Mouse (Mus musculus) liver, embryonic 14.5 days (tissue): Measurements from ENCODE around the gene Nwd1. TPM values are rescaled to one million over a fixed set of nuclear protein-coding genes. Genes with fewer than 3 reads are reported as not detected.
A peak's percentile ranks its signal among the peaks of the same experiment; 100 is the strongest.

Experiments
- ATAC-seq: fragments of 200-750 bp; cut with Nextera tagmentation; 2 replicates; pipeline ENCODE4 v1.8.0; 2017; ENCODE audit warnings: moderate number of reproducible peaks, mild to moderate bottlenecking, moderate library complexity; ENCODE audit not compliant: insufficient read depth
- DNase-seq, 3 experiments: peaks; one replicate each; pipeline ENCODE4 v3.0.0-alpha.2; 2012 to 2013; ENCODE audit warnings: low read depth in 3 of 3, low spot score in 3 of 3
- H3K27ac ChIP-seq: fragments of 300-500 bp; sonication (generic); 2 replicates; pipeline ENCODE4 v1.5.1; 2014; ENCODE audit warnings: moderate library complexity, mild to moderate bottlenecking, control low read depth, inconsistent platforms
- H3K27me3 ChIP-seq: fragments of 300-500 bp; sonication (generic); 2 replicates; pipeline ENCODE4 v1.6.1; 2014; ENCODE audit warnings: mild to moderate bottlenecking, low read length, moderate library complexity; ENCODE audit not compliant: control insufficient read depth, insufficient read depth
- H3K36me3 ChIP-seq: fragments of 300-500 bp; sonication (generic); replicated peaks from 2 replicates; pipeline ENCODE4 v1.6.1; 2014; ENCODE audit warnings: low read depth; ENCODE audit not compliant: control insufficient read depth, insufficient read depth
- H3K4me1 ChIP-seq, 2 experiments: fragments of 200-500 bp in 1 of 2; fragments of 300-500 bp in 1 of 2; sonication (generic) in 1 of 2; replicated peaks; 2 replicates each; pipeline ENCODE4 v1.6.1; 2012 to 2014; ENCODE audit warnings: antibody characterized with exemption in 1 of 2, inconsistent platforms in 1 of 2, low read length in 1 of 2; ENCODE audit not compliant: control insufficient read depth in 2 of 2, insufficient read depth in 2 of 2
- H3K4me2 ChIP-seq: fragments of 300-500 bp; sonication (generic); 2 replicates; pipeline ENCODE4 v1.6.1; 2014; ENCODE audit warnings: low read depth, mild to moderate bottlenecking, control low read depth, moderate library complexity
- H3K4me3 ChIP-seq, 2 experiments: fragments of 200-500 bp in 1 of 2; fragments of 300-500 bp in 1 of 2; sonication (generic) in 1 of 2; 2 replicates each; pipeline ENCODE4 v1.5.1; 2012 to 2014; ENCODE audit warnings: low read depth in 2 of 2, low read length in 2 of 2, mild to moderate bottlenecking in 2 of 2, control low read depth in 1 of 2, inconsistent platforms in 1 of 2, moderate library complexity in 1 of 2; ENCODE audit not compliant: insufficient read depth in 1 of 2
- H3K9ac ChIP-seq: fragments of 300-500 bp; sonication (generic); replicated peaks from 2 replicates; pipeline ENCODE4 v1.6.1; 2014; ENCODE audit warnings: mild to moderate bottlenecking, control low read depth, moderate library complexity
- H3K9me3 ChIP-seq: fragments of 300-500 bp; sonication (generic); 2 replicates; pipeline ENCODE4 v1.6.1; 2016; ENCODE audit warnings: low read length, mixed read lengths; ENCODE audit not compliant: control insufficient read depth
- CTCF ChIP-seq: IDR thresholded peaks from 2 replicates; pipeline ENCODE4 v1.5.1; 2016; ENCODE audit warnings: antibody characterized with exemption, low read depth, control low read depth
- EP300 ChIP-seq: IDR thresholded peaks from 2 replicates; pipeline ENCODE4 v1.6.1; 2016; ENCODE audit warnings: antibody characterized with exemption, low read depth
- WGBS: fragments of 180-500 bp; shearing (Covaris S2); extraction: QIAGEN DNeasy Blood & Tissue Kit; methylation state at CpG from one replicate; pipeline ENCODE4 v1.1.7; 2014; ENCODE audit not compliant: insufficient replicate concordance; 5-methylcytosine and 5-hydroxymethylcytosine counted together
- microRNA-seq: library from miRNA; unstranded; fragments of <30 nt; microRNA quantifications from one replicate; pipeline ENCODE4, GENCODE M21; 2016
- polyA plus RNA-seq, 2 experiments: library from polyadenylated mRNA; depleted of rRNA in 1 of 2; stranded (reverse) in 1 of 2; unstranded in 1 of 2; fragments of >200 nt; fragmentation: Nextera tagmentation in 1 of 2; extraction: Ambion mirVana in 1 of 2; gene quantifications; 2 replicates each; pipeline versions ENCODE4 v1.2.1 to v1.2.3; 2012 to 2014

Nwd1 gene
- polyA plus RNA-seq, 2 experiments, result under 0.01 TPM; not detected in 1

DNA sequence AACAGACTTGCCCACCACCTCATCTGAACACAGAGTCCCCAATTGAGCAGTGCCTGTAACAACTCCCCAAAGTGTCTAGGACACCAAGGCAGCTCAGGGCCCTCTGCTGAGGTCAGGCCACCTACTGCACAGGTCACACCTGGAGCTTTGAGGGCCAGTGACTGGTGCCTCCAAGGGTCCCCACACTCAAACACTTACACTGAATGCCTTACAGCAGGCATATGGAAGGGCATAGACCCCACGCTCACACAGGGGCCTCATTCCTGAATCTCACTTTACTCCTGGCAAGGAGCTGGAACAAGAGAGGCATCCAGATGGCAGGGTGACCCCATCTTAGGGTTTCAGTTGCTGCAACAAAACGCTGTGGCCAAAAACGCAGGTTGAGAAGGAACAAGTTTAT lies 113.7 kb downstream of the Nwd1 start:
- no peaks in the 10 kb centered on the region for H3K27me3 ChIP-seq
- no peak for ATAC-seq
- TF ChIP-seq EP300 (no peak), CTCF (no peak)
- no peaks in the 10 kb centered on the region for H3K9me3 ChIP-seq
- H3K27ac ChIP-seq, result no peak overlapping the region
- no peak overlapping the region for H3K4me2 ChIP-seq
- no peak for DNase-seq
- H3K4me3 ChIP-seq, result no peak overlapping the region
- H3K4me1 ChIP-seq, result 0 out of 4 replicates have a peak, but pooled peaks cover 0 to 4% of the 10 kb centered on the region in 2 experiments
- H3K9ac ChIP-seq, result no peak overlapping the region
- H3K36me3 ChIP-seq, result no peaks in the 10 kb centered on the region; the same call in 1 of the 2 replicates
- WGBS, result 70% methylated on average over 3 of the region's 3 CpGs

DNA sequence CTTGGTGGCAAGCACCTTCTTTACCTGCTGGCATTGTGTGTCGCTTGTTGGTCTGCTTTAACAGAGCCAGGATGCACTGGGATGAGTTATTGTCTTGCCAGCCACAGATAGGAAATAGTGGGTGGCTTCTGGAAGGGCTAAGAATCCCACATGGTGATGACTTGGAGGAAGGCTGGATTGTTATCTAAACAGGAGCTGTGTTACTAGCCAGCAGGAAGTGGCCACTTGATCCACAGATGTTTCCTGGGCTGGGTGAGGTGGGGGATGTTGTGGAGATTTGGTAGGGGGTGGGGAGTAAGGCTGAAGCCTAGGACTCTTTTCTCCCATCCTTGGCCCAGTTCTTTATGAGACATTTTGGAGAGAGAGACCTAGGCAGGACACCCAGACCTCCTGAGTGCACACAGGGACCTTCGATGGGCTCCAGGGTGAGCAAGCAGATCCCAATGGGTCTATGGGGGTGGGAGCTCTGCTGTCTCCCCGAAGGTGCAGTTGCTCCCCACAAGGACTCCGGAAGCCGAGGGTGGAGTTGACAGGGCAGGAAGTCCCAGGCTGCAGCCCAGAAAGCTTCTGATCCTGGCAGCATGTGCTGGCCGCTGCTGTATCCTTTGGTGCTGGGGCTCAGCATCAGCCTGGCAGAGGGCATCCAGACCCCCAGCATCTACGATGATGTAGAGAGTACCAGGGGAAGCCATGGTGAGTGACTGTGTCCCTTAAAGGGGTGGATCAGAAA lies 115.0 kb downstream of the Nwd1 start, which contains the start of gene F2rl3:
F2rl3 (plus strand) TSS at position 559 of the 730 bp plus-strand sequence.
- Histone ChIP-seq H3K4me3 (no peak within 1 kb of the TSS), H3K27me3 (no peaks in the 10 kb centered on the region), H3K9me3 (no peaks in the 10 kb centered on the region), H3K4me1 (0 out of 4 replicates have a peak, but pooled peaks cover 0 to 4% of the 10 kb centered on the region in 2 experiments), H3K36me3 (no peaks in the 10 kb centered on the region; the same call in 1 of the 2 replicates), H3K4me2 (no peak within 1 kb of the TSS), H3K27ac (no peak within 1 kb of the TSS), H3K9ac (no peak within 1 kb of the TSS)
- DNase-seq (no peak), ATAC-seq (0 out of 2 replicates have a peak, but pooled peaks have one; percentile 46)
- 15% methylated on average over 7 of the region's 7 CpGs for WGBS
- TF ChIP-seq EP300, result no peak
- no peak for TF ChIP-seq CTCF

DNA sequence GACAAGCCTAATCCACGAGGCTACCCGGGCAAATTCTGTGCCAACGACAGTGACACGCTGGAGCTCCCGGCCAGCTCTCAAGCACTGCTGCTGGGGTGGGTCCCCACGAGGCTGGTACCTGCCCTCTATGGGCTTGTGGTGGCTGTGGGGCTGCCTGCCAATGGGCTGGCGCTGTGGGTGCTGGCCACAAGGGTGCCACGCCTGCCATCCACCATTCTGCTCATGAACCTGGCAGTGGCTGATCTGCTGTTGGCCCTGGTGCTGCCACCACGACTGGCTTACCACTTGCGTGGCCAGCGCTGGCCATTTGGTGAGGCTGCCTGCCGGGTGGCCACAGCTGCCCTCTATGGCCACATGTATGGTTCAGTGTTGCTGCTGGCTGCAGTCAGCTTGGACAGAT lies 115.8 kb downstream of the Nwd1 start:
- H3K4me2 ChIP-seq, result no peak overlapping the region
- no peaks in the 10 kb centered on the region for H3K36me3 ChIP-seq
- WGBS, result 44% methylated on average over 12 of the region's 12 CpGs
- TF ChIP-seq EP300 (no peak), CTCF (no peak)
- no peak overlapping the region for H3K9ac ChIP-seq
- no peak overlapping the region for H3K27ac ChIP-seq
- DNase-seq, result no peak
- H3K9me3 ChIP-seq, result no peaks in the 10 kb centered on the region
- 0 out of 4 replicates have a peak, but pooled peaks cover 0 to 4% of the 10 kb centered on the region in 2 experiments for H3K4me1 ChIP-seq
- H3K27me3 ChIP-seq, result no peaks in the 10 kb centered on the region
- ATAC-seq, result no peak
- H3K4me3 ChIP-seq, result no peak overlapping the region

DNA sequence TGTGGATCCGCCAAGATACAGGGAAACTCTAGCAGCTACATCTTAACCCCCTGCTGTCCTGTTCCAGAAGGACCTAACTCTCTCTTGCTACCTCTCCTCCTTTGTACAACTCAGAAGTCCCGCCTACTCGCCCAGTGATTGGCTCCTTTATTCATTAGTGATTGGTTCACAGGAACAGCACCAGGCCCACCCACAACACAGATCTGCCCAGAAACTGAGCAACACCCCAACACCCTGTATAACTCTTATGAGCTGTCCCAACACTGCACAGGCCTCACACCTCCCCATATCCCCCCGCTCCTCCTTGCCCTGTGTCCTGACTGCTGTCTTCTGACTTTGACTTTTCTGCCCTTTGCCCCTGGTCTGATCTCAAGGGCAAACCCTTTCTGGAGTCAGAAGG lies 119.2 kb downstream of the Nwd1 start:
- TF ChIP-seq CTCF, result no peak
- TF ChIP-seq EP300, result no peak
- ATAC-seq (no peak), DNase-seq (no peak)
- no peaks in the 10 kb centered on the region for H3K36me3 ChIP-seq
- H3K9me3 ChIP-seq, result no peaks in the 10 kb centered on the region
- H3K27ac ChIP-seq, result no peak overlapping the region
- no peak overlapping the region for H3K4me3 ChIP-seq
- H3K4me2 ChIP-seq, result no peak overlapping the region
- WGBS, result 68% methylated on average over 4 of the region's 4 CpGs
- 0 out of 4 replicates have a peak, but pooled peaks cover 0 to 4% of the 10 kb centered on the region in 2 experiments for H3K4me1 ChIP-seq
- no peak overlapping the region for H3K9ac ChIP-seq
- no peaks in the 10 kb centered on the region for H3K27me3 ChIP-seq

DNA sequence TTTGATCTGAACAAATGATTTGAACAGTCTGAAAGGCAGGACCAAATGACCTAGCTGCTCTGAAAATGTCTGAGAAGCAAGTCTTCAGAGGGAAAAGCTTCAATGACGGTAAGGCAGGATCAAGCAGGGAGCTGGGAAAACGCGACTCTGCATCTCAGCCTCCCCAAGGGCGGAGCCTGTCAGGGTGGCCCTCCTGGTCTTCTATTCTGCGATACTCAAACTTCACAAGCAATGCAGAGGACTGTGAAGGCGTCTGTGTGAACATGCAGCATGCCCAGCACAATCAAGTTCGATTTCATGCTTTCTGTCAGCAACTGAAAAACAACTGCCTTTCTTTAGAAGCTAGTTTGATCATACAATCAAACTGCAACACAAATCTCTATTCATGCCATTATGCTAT lies 120.3 kb downstream of the Nwd1 start:
- Histone ChIP-seq H3K27me3 (no peaks in the 10 kb centered on the region), H3K4me3 (no peak overlapping the region), H3K36me3 (no peaks in the 10 kb centered on the region), H3K4me1 (no peaks in the 10 kb centered on the region), H3K27ac (no peak overlapping the region), H3K9me3 (no peaks in the 10 kb centered on the region), H3K9ac (no peak overlapping the region), H3K4me2 (no peak overlapping the region)
- TF ChIP-seq CTCF (no peak), EP300 (no peak)
- 48% methylated on average over 7 of the region's 7 CpGs for WGBS
- ATAC-seq (no peak), DNase-seq (no peak)

Small RNA genes lying within 50 kb of the gene (microRNA-seq; reads per million reads assigned to microRNA genes)
- not detected for gene Gm26237

Other genes starting within 250 kb of the Nwd1 start
- gene Eps15l1, start 225.3 kb upstream of the Nwd1 start, polyA plus RNA-seq (2012; rRNA removed), result 19.6 and 21.1 TPM in 2 replicates
- 16.9 and 17.7 TPM in 2 replicates for gene Eps15l1, start 225.3 kb upstream of the Nwd1 start, polyA plus RNA-seq (2014; fragmentation: Nextera tagmentation; extraction: Ambion mirVana)
- gene Calr3, start 202.8 kb upstream of the Nwd1 start, polyA plus RNA-seq (2012; rRNA removed), result 0.09 and 0.21 TPM in 2 replicates
- gene Calr3, start 202.8 kb upstream of the Nwd1 start, polyA plus RNA-seq (2014; fragmentation: Nextera tagmentation; extraction: Ambion mirVana), result 0.53 and 0.83 TPM in 2 replicates
- gene 1700030K09Rik, start 202.8 kb upstream of the Nwd1 start, polyA plus RNA-seq (2012; rRNA removed), result 1.8 and 3.2 TPM in 2 replicates
- 2.2 and 2.4 TPM in 2 replicates for gene 1700030K09Rik, start 202.8 kb upstream of the Nwd1 start, polyA plus RNA-seq (2014; fragmentation: Nextera tagmentation; extraction: Ambion mirVana)
- 25.4 and 28.8 TPM in 2 replicates for gene Cherp, start 171.5 kb upstream of the Nwd1 start, polyA plus RNA-seq (2012; rRNA removed)
- 19.9 and 22.6 TPM in 2 replicates for gene Cherp, start 171.5 kb upstream of the Nwd1 start, polyA plus RNA-seq (2014; fragmentation: Nextera tagmentation; extraction: Ambion mirVana)
- gene Slc35e1, start 154.1 kb upstream of the Nwd1 start, polyA plus RNA-seq (2012; rRNA removed), result 7.9 and 8.9 TPM in 2 replicates
- 4.1 and 4.3 TPM in 2 replicates for gene Slc35e1, start 154.1 kb upstream of the Nwd1 start, polyA plus RNA-seq (2014; fragmentation: Nextera tagmentation; extraction: Ambion mirVana)
- 4.6 TPM in 2 replicates for gene Med26, start 98.4 kb upstream of the Nwd1 start, polyA plus RNA-seq (2012; rRNA removed)
- 5.5 and 6.2 TPM in 2 replicates for gene Med26, start 98.4 kb upstream of the Nwd1 start, polyA plus RNA-seq (2014; fragmentation: Nextera tagmentation; extraction: Ambion mirVana)
- gene Smim7, start 75.6 kb upstream of the Nwd1 start, polyA plus RNA-seq (2012; rRNA removed), result 12.5 and 16.3 TPM in 2 replicates
- 32.2 and 33.5 TPM in 2 replicates for gene Smim7, start 75.6 kb upstream of the Nwd1 start, polyA plus RNA-seq (2014; fragmentation: Nextera tagmentation; extraction: Ambion mirVana)
- gene Tmem38a, start 74.7 kb upstream of the Nwd1 start, polyA plus RNA-seq (2012; rRNA removed), result 0.98 and 1.1 TPM in 2 replicates
- 0.62 and 0.97 TPM in 2 replicates for gene Tmem38a, start 74.7 kb upstream of the Nwd1 start, polyA plus RNA-seq (2014; fragmentation: Nextera tagmentation; extraction: Ambion mirVana)
- gene Sin3b, start 76.6 kb downstream of the Nwd1 start, polyA plus RNA-seq (2012; rRNA removed), result 47.6 and 57.0 TPM in 2 replicates
- gene Sin3b, start 76.6 kb downstream of the Nwd1 start, polyA plus RNA-seq (2014; fragmentation: Nextera tagmentation; extraction: Ambion mirVana), result 68.7 and 70.3 TPM in 2 replicates
- 3.9 and 5.2 TPM in 2 replicates for gene F2rl3, start 115.2 kb downstream of the Nwd1 start, polyA plus RNA-seq (2012; rRNA removed)
- 2.8 and 3.8 TPM in 2 replicates for gene F2rl3, start 115.2 kb downstream of the Nwd1 start, polyA plus RNA-seq (2014; fragmentation: Nextera tagmentation; extraction: Ambion mirVana)